Mouse (Mus musculus) lung, adult 2 months (tissue): ENCODE measurements around the gene Slc19a3.

Source experiments
- CTCF ChIP-seq: fragments of 200-500 bp; IDR thresholded peaks from 2 replicates; pipeline ENCODE4 v1.5.1; 2011; ENCODE audit warnings: mild to moderate bottlenecking, low read length, control low read depth; ENCODE audit not compliant: insufficient read depth
- POLR2A ChIP-seq: fragments of 200-500 bp; IDR thresholded peaks from 2 replicates; pipeline ENCODE4 v1.6.1; 2011; ENCODE audit warnings: low read depth, mild to moderate bottlenecking, control low read depth, low read length, borderline replicate concordance; ENCODE audit errors: extremely low read depth

- TF ChIP-seq CTCF (no peak), POLR2A (no peak)
Observed at GRCm38 (mm10) chr1:83039080-83039479, 832 bp upstream of the Slc19a3 start.
